Mouse (Mus musculus) forebrain, embryonic 15.5 days (tissue): ENCODE data around the gene Lactbl1. TPM values are rescaled to one million over a fixed set of nuclear protein-coding genes. Genes with fewer than 3 reads are reported as not detected.

ENCODE experiments used
- ATAC-seq: fragments of 200-750 bp; cut with Nextera tagmentation; replicated peaks from 2 replicates; pipeline ENCODE4 v1.8.0; 2017; ENCODE audit warnings: mild to moderate bottlenecking, moderate TSS enrichment, moderate library complexity
- H3K27ac ChIP-seq: fragments of 300-500 bp; sonication (generic); replicated peaks from 2 replicates; pipeline ENCODE4 v1.5.1; 2015; ENCODE audit warnings: mild to moderate bottlenecking, inconsistent platforms
- H3K27me3 ChIP-seq: fragments of 300-500 bp; sonication (generic); 2 replicates; pipeline ENCODE4 v1.6.1; 2015; ENCODE audit warnings: inconsistent platforms
- H3K36me3 ChIP-seq: fragments of 300-500 bp; sonication (generic); 2 replicates; pipeline ENCODE4 v1.6.1; 2015; ENCODE audit warnings: mild to moderate bottlenecking, inconsistent platforms
- H3K4me1 ChIP-seq: fragments of 300-500 bp; sonication (generic); 2 replicates; pipeline ENCODE4 v1.6.1; 2015; ENCODE audit warnings: inconsistent platforms
- H3K4me2 ChIP-seq: fragments of 300-500 bp; sonication (generic); replicated peaks from 2 replicates; pipeline ENCODE4 v1.6.1; 2015; ENCODE audit warnings: mild to moderate bottlenecking, inconsistent platforms
- H3K4me3 ChIP-seq: fragments of 300-500 bp; sonication (generic); 2 replicates; pipeline ENCODE4 v1.5.1; 2015; ENCODE audit warnings: mild to moderate bottlenecking, inconsistent platforms
- H3K9ac ChIP-seq: fragments of 300-500 bp; sonication (generic); replicated peaks from 2 replicates; pipeline ENCODE4 v1.6.1; 2015; ENCODE audit warnings: mild to moderate bottlenecking, inconsistent platforms
- H3K9me3 ChIP-seq: fragments of 300-500 bp; sonication (generic); 2 replicates; pipeline ENCODE4 v1.6.1; 2016; ENCODE audit warnings: inconsistent platforms
- WGBS: fragments of 180-500 bp; shearing (Covaris S2); methylation state at CpG from one replicate; pipeline ENCODE4 v1.1.7; 2015; ENCODE audit warnings: mixed read lengths; 5-methylcytosine and 5-hydroxymethylcytosine counted together
- polyA plus RNA-seq: library from polyadenylated mRNA; unstranded; fragments of >200 nt; fragmentation: Nextera tagmentation; extraction: Ambion mirVana; gene quantifications from 2 replicates; pipeline ENCODE4 v1.2.1, GENCODE M21; 2015

Lactbl1 gene
- polyA plus RNA-seq, 1 experiment from 2014 or later, result 0.05 TPM

DNA sequence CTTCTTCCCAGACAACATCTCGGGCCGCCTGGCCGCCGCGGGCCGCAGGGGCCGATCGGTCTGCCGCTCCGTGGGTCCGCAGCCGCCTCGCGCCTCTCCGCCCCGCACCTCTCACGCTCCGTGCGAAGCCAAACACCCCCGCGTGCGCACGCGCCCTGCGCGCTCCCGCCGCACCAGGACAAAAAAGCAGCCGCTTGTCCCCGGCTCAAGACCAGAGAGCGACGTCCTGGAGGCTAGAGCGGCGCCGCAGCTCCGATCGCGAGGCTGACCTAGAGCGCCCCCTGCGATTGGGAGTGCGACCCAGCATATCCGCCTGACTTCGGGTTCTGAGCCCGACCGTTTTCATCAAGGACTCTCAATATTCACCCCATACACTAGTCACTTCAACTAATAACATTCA lies 19.9 kb upstream of the Lactbl1 start, which contains the start of gene Kdm1a:
Gene Kdm1a (minus strand): TSS at position 156 of the 400 bp plus-strand sequence.
- H3K4me3 ChIP-seq, result peak within 1 kb of the TSS; percentile 66
- no peaks in the 10 kb centered on the region for H3K36me3 ChIP-seq
- H3K4me1 ChIP-seq, result peaks cover 31% of the 10 kb centered on the region
- peak within 1 kb of the TSS; percentile 60 for H3K4me2 ChIP-seq
- whole genome bisulfite sequencing, result under 1% methylated on average over 20 of the region's 45 CpGs
- ATAC-seq, result peak; percentile 94
- H3K9me3 ChIP-seq, result no peaks in the 10 kb centered on the region
- H3K9ac ChIP-seq, result peak within 1 kb of the TSS; percentile 99
- H3K27me3 ChIP-seq, result no peaks in the 10 kb centered on the region
- H3K27ac ChIP-seq, result peak within 1 kb of the TSS; percentile 97

DNA sequence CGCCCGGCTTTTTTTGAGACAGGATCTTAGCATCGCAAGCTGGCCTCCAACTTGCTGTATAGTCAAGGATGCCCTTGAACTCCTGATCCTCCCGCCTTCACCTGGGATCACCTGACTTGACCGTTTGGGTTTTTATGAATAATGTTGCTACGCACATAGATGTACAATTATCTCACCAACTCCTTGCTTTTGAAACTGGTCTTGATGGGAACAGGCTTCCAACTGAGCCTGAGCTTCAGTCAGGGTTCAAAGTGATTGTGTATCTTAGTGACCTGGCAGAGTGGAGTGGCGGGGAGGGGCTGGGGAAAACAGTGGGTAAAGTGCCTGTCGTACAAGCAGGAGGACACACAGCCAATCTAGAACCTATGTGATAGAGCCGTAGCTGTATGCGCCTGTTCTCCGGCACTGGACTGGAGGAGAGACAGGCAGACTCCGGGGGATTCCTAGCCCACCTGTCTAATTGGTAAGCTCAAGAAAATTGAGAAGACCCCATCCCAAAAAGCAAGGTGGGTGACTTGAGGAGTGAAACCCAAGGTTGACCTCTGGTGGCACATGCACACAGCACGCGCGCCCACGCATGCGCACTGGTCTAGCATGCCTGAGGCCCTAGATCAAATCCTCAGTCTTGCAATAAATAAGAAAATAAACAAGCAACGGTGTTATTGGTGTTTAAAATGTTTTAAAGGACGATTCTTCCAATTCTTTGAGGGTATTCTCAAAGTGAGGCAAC lies 16.5 kb upstream of the Lactbl1 start:
- no peak overlapping the region for H3K4me2 ChIP-seq

DNA sequence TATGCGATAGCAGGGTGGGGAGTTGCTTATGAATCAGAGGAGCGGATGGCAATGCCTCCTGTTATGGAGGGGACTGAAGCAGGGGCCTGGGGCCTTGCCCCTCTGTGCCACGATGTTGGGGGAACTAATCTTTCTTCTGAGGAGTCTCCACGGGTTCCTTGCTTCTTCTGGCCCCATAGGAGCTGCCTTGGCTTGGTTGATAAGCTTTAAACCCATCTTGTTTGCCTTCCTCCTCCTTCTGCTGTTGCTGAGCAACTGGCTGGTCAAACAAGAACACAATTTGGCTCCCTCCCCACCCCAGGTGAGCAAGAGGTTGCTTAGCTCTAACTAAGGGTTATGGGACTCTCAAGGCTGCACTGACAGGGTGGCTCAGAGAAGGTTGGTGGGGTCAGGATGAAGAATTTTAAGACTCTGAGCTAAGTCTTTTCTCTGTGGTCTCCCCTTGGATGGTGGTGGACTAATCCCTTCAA lies 12.0 kb upstream of the Lactbl1 start, which contains the start of gene Tex46:
Gene Tex46 (plus strand): TSS at position 51 of the 470 bp plus-strand sequence.
- 58% methylated on average over 4 of the region's 4 CpGs for WGBS
- Histone ChIP-seq H3K4me2 (no peak within 1 kb of the TSS), H3K9ac (no peak within 1 kb of the TSS), H3K9me3 (no peaks in the 10 kb centered on the region), H3K27ac (no peak within 1 kb of the TSS), H3K4me1 (no peaks in the 10 kb centered on the region), H3K36me3 (no peaks in the 10 kb centered on the region), H3K27me3 (no peaks in the 10 kb centered on the region), H3K4me3 (no peak within 1 kb of the TSS)
- ATAC-seq, result no peak

More for the DNA sequence above, 16.5 kb upstream of the Lactbl1 start:
- peaks cover 8% of the 10 kb centered on the region for H3K4me1 ChIP-seq
- H3K4me3 ChIP-seq, result no peak overlapping the region
- no peaks in the 10 kb centered on the region for H3K36me3 ChIP-seq
- no peak overlapping the region for H3K27ac ChIP-seq
- H3K9ac ChIP-seq, result no peak overlapping the region
- 94% methylated on average over 19 of the region's 19 CpGs for WGBS
- no peaks in the 10 kb centered on the region for H3K27me3 ChIP-seq
- no peaks in the 10 kb centered on the region for H3K9me3 ChIP-seq
- ATAC-seq, result no peak

DNA sequence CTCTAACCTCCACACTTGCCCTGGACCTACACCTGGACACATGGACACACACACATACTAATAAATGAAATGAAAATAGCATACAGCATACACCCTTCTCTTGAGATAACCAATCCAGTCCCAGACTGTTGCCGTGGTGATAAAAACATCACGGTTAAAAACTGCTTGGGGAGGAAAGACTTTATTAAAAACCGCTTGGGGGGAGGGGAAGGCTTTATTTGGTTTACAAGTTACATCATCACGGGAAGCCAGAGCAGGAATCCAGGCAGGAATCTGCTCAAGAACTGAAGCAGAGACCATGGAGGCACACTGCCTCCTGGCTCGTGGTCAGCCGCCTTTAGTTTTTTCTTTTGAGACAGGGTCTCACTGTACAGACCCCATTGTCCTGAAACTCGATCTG lies 8.8 kb upstream of the Lactbl1 start:
- Histone ChIP-seq H3K4me3 (no peak overlapping the region), H3K9me3 (no peaks in the 10 kb centered on the region), H3K36me3 (no peaks in the 10 kb centered on the region), H3K9ac (no peak overlapping the region), H3K4me2 (no peak overlapping the region), H3K4me1 (no peaks in the 10 kb centered on the region), H3K27me3 (no peaks in the 10 kb centered on the region), H3K27ac (no peak overlapping the region)
- WGBS, result 63% methylated on average over 7 of the region's 7 CpGs
- ATAC-seq, result no peak

DNA sequence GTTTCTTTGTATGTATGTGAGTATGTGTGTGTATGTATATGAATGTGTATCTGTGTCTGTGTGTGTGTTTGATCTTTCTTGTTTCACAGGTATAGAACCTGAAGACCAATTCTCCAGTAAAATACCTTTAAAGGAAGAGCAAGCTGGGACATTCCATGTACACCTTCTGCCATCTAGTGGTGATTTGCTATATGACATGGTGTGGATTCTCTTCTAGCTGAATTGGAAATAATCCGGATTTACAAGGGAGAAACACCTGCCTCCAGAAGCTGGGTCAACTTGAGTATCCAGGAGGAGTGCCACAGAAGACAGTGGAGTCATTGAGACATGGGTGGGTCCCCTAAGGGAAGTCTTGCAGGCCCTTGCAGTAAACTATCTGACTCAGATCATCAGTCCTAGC lies 1.1 kb upstream of the Lactbl1 start:
- Histone ChIP-seq H3K9ac (no peak overlapping the region), H3K4me1 (no peaks in the 10 kb centered on the region), H3K4me2 (no peak overlapping the region), H3K36me3 (no peaks in the 10 kb centered on the region), H3K9me3 (no peaks in the 10 kb centered on the region), H3K27ac (no peak overlapping the region), H3K4me3 (no peak overlapping the region), H3K27me3 (no peaks in the 10 kb centered on the region)
- 0% methylated on average over 1 of the region's 1 CpGs for WGBS
- ATAC-seq, result no peak

DNA sequence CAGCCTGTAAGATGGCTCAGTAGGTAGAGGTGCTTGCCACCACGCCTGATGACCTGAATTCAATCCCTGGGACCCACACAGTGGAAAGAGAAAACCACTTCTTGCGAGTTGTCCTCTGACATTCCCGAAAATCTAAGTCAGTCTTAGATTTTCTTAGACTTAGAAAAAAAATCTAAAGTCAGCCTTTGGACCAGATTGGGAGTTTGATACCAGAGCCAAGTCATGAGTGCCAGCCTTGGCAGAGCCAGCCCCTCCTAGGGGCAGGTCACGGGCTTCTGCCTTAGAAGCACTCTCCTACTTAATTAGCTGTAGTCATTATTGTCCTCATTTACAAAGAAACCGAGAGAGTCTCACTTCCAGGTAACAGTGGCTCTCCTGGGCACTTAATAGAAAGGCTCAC lies 465 bp upstream of the Lactbl1 start:
- H3K27me3 ChIP-seq, result no peaks in the 10 kb centered on the region
- H3K4me2 ChIP-seq, result no peak overlapping the region
- no peaks in the 10 kb centered on the region for H3K4me1 ChIP-seq
- H3K36me3 ChIP-seq, result no peaks in the 10 kb centered on the region
- ATAC-seq, result no peak
- H3K9me3 ChIP-seq, result no peaks in the 10 kb centered on the region
- H3K9ac ChIP-seq, result no peak overlapping the region
- no peak overlapping the region for H3K4me3 ChIP-seq
- 45% methylated on average over 5 of the region's 5 CpGs for WGBS
- no peak overlapping the region for H3K27ac ChIP-seq

DNA sequence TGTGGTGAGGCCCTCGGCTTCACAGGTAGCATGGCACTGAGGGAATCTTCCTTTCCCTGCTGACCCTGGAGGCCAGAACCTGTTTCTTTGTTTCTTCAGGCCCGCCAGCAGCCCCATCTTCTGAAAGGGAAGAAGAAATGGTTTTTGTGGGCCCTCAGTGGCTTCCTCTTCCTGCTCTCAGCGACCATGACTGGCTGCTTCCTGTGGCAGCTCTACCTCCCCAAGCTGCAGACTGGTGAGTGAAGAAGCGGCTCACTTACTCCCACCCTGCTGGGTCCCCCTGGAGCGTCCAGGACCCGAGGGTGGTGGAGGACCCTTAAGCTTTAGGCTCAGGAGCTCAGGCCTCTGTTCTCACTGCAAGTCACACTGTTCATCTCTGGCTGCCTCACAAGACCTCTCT lies 4.2 kb downstream of the Lactbl1 start:
- Histone ChIP-seq H3K36me3 (no peaks in the 10 kb centered on the region), H3K9me3 (no peaks in the 10 kb centered on the region), H3K9ac (no peak overlapping the region), H3K27ac (no peak overlapping the region), H3K4me3 (no peak overlapping the region), H3K27me3 (no peaks in the 10 kb centered on the region), H3K4me1 (peaks cover 8% of the 10 kb centered on the region; the same call in 1 of the 2 replicates), H3K4me2 (no peak overlapping the region)
- 72% methylated on average over 6 of the region's 6 CpGs for WGBS
- no peak for ATAC-seq

DNA sequence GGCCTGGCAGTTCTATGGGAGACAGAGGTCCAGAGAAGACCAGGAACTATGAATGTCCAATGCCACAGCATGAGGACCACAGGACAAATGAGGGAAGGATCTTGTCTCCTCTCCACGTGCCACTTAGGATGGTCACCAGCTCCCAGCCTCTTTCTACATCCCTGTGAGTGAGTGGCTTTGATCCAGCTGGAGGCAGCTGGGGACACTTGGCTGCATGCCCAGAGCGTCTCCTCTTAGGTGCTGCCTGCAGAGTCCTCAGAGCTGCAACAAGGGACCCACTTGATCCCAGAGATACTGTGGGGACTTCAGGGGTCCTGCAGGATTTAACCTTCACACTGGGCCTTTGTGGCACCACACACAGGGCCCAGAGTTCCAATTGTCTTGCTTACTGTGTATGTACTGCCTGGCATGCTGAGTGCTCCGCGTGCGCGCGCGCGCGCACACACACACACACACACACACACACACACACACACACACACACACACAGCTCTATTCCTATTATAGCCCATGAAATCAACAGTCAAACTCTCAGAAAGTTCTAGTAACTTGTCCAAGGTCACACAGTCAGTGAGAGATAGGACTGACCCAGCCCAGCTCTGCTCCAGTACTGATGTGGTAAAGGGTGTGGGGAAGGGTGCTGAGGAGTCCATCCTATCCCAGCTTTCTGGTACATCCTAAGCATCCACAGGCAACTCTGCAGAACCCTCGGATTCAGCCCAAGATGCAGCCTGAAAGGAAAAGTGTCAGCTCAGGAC lies 9.0 kb downstream of the Lactbl1 start:
- Histone ChIP-seq H3K36me3 (no peaks in the 10 kb centered on the region), H3K4me1 (peaks cover 8% of the 10 kb centered on the region; the same call in 1 of the 2 replicates), H3K4me2 (no peak overlapping the region), H3K27ac (no peak overlapping the region), H3K4me3 (no peak overlapping the region), H3K9ac (no peak overlapping the region), H3K9me3 (no peaks in the 10 kb centered on the region), H3K27me3 (peaks cover 6% of the 10 kb centered on the region; the same call in 1 of the 2 replicates)
- ATAC-seq, result peak; percentile 43; the same call in 1 of the 2 replicates
- WGBS, result 77% methylated on average over 11 of the region's 11 CpGs

DNA sequence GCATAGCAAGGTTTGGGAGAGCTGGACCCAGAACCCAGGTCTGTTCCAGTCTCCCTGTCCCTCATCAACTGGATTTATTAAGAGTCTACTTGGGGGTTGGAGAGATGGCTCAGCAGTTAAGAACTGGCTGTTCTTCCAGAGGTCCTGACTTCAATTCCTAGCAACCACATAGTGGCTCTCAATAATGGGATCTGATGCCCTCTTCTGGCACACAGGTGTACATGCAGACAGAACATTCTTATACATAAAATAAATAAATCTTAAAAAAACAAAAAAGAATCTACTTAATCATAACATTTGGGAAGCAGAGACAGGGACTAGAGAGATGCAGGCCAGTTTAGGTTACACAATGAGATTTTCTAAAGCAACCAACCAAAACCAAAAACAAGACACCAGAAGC lies 13.6 kb downstream of the Lactbl1 start:
- no peak overlapping the region for H3K27ac ChIP-seq
- H3K9me3 ChIP-seq, result no peaks in the 10 kb centered on the region
- no peaks in the 10 kb centered on the region for H3K36me3 ChIP-seq
- peaks cover 16% of the 10 kb centered on the region for H3K4me1 ChIP-seq
- no peak overlapping the region for H3K9ac ChIP-seq
- H3K27me3 ChIP-seq, result peaks cover 24% of the 10 kb centered on the region
- H3K4me2 ChIP-seq, result no peak overlapping the region
- no peak for ATAC-seq
- no peak overlapping the region for H3K4me3 ChIP-seq

DNA sequence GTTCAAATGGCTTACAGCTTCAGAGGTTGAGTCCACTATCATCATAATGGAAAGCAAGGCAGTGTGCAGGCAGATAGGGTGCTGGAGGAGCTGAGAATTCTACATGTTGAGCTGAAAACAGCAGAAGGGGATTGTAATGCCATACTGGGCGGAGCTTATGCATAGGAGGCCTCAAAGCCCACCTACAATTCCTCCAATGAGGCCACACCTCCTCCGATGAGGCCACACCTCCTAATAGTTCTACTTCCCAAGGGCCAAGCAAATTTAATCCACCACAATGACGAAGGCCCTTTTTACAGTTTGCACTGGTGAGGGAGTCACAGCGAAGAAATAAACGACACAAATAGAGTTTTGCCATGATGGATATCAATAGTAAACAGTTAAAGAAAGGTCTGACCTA lies 14.1 kb downstream of the Lactbl1 start:
- H3K4me3 ChIP-seq, result no peak overlapping the region
- H3K27ac ChIP-seq, result no peak overlapping the region
- H3K36me3 ChIP-seq, result no peaks in the 10 kb centered on the region
- no peak for ATAC-seq
- no peak overlapping the region for H3K4me2 ChIP-seq
- H3K9me3 ChIP-seq, result no peaks in the 10 kb centered on the region
- H3K27me3 ChIP-seq, result peaks cover 24% of the 10 kb centered on the region
- no peak overlapping the region for H3K9ac ChIP-seq
- WGBS, result 73% methylated on average over 5 of the region's 5 CpGs
- peaks cover 11% of the 10 kb centered on the region; the same call in 1 of the 2 replicates for H3K4me1 ChIP-seq

DNA sequence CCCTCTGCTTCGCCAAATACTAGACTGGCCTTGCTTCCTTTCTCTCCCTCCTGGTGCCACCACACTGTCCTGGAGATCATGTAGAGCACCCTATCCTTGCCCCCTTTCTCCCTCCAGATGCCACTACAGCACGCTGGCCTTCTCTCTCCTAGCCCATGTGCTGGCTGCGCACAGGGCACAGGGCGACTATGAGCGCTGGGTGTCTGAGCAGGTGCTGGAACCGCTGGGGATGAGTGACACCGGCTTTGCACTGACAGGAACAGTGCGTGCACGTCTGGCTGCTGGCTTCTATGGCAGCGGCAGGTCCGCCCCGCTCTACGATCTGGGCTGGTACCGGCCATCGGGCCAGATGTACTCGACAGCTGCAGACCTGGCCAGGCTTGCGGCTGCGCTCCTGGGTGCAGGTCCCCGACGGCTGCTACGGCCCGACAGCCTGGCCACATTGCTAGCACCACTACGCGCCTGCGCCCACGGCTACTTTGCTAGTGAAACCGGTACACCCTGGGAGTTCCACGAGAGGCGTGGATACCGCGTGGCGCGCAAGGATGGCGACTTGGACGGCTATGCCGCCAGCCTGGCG lies 14.7 kb downstream of the Lactbl1 start:
- 17% methylated on average over 37 of the region's 37 CpGs for WGBS
- peak overlapping the region; percentile 74 for H3K4me2 ChIP-seq
- H3K27me3 ChIP-seq, result peaks cover 24% of the 10 kb centered on the region
- peaks cover 11% of the 10 kb centered on the region; the same call in 1 of the 2 replicates for H3K4me1 ChIP-seq
- H3K9me3 ChIP-seq, result no peaks in the 10 kb centered on the region
- H3K9ac ChIP-seq, result peak overlapping the region; percentile 50
- H3K36me3 ChIP-seq, result no peaks in the 10 kb centered on the region
- H3K27ac ChIP-seq, result peak overlapping the region; percentile 46
- H3K4me3 ChIP-seq, result peak overlapping the region; percentile 51
- peak; percentile 60 for ATAC-seq
